Mouse (Mus musculus) CD4-positive helper T cell, adult 2 months (primary cell): ENCODE measurements around the gene Wdfy1.

Experiments
- DNase-seq: peaks from one replicate; pipeline ENCODE4 v3.0.0-alpha.2; 2012; ENCODE audit warnings: low read depth, missing footprints, low spot score

Wdfy1 gene

GRCm38 (mm10) chr1:79761106-79761916 is 14.6 kb downstream of the Wdfy1 start:
- peak; percentile 86 for DNase-seq

GRCm38 (mm10) chr1:79760656-79761055 is 15.3 kb downstream of the Wdfy1 start:
- peak; percentile 9 for DNase-seq

- no peak for DNase-seq
Measured at GRCm38 (mm10) chr1:79759436-79759972, 16.4 kb downstream of the Wdfy1 start.

- no peak for DNase-seq
Measured at GRCm38 (mm10) chr1:79759006-79759405, 16.9 kb downstream of the Wdfy1 start.

GRCm38 (mm10) chr1:79757597-79757996 is 18.3 kb downstream of the Wdfy1 start:
- no peak for DNase-seq

- no peak for DNase-seq
Measured at GRCm38 (mm10) chr1:79757161-79757560, 18.8 kb downstream of the Wdfy1 start.

GRCm38 (mm10) chr1:79756417-79756816 is 19.5 kb downstream of the Wdfy1 start:
- DNase-seq = no peak

- no peak for DNase-seq
Measured at GRCm38 (mm10) chr1:79755376-79755775, 20.6 kb downstream of the Wdfy1 start.

GRCm38 (mm10) chr1:79754936-79755335 is 21.0 kb downstream of the Wdfy1 start:
- no peak for DNase-seq

GRCm38 (mm10) chr1:79753456-79753855 is 22.5 kb downstream of the Wdfy1 start:
- DNase-seq = no peak

GRCm38 (mm10) chr1:79752714-79753340 is 23.1 kb downstream of the Wdfy1 start:
- DNase-seq = no peak

GRCm38 (mm10) chr1:79752015-79752695 is 23.8 kb downstream of the Wdfy1 start:
- DNase-seq = peak; percentile 65

GRCm38 (mm10) chr1:79751186-79751585 is 24.8 kb downstream of the Wdfy1 start:
- peak; percentile 68 for DNase-seq

- DNase-seq = no peak
Measured at GRCm38 (mm10) chr1:79746056-79746455, 29.9 kb downstream of the Wdfy1 start.

GRCm38 (mm10) chr1:79743385-79743784 is 32.6 kb downstream of the Wdfy1 start:
- no peak for DNase-seq

GRCm38 (mm10) chr1:79742949-79743348 is 33.0 kb downstream of the Wdfy1 start:
- no peak for DNase-seq

GRCm38 (mm10) chr1:79741002-79741401 is 34.9 kb downstream of the Wdfy1 start:
- no peak for DNase-seq

- no peak for DNase-seq
Measured at GRCm38 (mm10) chr1:79739726-79740125, 36.2 kb downstream of the Wdfy1 start.

GRCm38 (mm10) chr1:79736408-79736807 is 39.5 kb downstream of the Wdfy1 start:
- DNase-seq = no peak

GRCm38 (mm10) chr1:79734794-79735193 is 41.1 kb downstream of the Wdfy1 start:
- DNase-seq = peak; percentile 19

- DNase-seq = no peak
Measured at GRCm38 (mm10) chr1:79714152-79714923, 61.6 kb downstream of the Wdfy1 start.
